ENCODE assay signal across 10 mouse cellular contexts in genomic region chr1:73954015-73954408, GRCm38 (mm10).
"Had no signal": no experiment of that assay in that cellular context is flagged by ENCODE, and none has a peak within 500 bp of the region (broad histone marks: within the 10 kb centered on the region; RNA-seq: fewer than 3 reads in every experiment).

No protein-coding gene starts in this region.

- DNase-seq: liver; liver, embryonic 13.5 days; liver, postnatal 0 days; right cerebral cortex, postnatal 14 days; thymus, postnatal 4 days had no signal

- H3K4me3 ChIP-seq: kidney, embryonic 15.5 days; liver, embryonic 13.5 days; lung, embryonic 15.5 days; midbrain, embryonic 15.5 days; neural tube, embryonic 13.5 days had no signal

- H3K9me3 ChIP-seq: kidney, embryonic 15.5 days; liver, embryonic 13.5 days; lung, embryonic 15.5 days; midbrain, embryonic 15.5 days; neural tube, embryonic 13.5 days had no signal

- H3K4me2 ChIP-seq: kidney, embryonic 15.5 days; liver, embryonic 13.5 days; lung, embryonic 15.5 days; midbrain, embryonic 15.5 days; neural tube, embryonic 13.5 days had no signal

- ATAC-seq: intestine, postnatal 0 days; midbrain, embryonic 15.5 days had no signal

- H3K9ac ChIP-seq: kidney, embryonic 15.5 days; liver, embryonic 13.5 days; liver, postnatal 0 days; lung, embryonic 15.5 days; midbrain, embryonic 15.5 days; neural tube, embryonic 13.5 days had no signal

- H3K27ac ChIP-seq: liver, embryonic 13.5 days; midbrain, embryonic 15.5 days had no signal

- H3K27me3 ChIP-seq: kidney, embryonic 15.5 days; liver, embryonic 13.5 days; lung, embryonic 15.5 days; midbrain, embryonic 15.5 days; neural tube, embryonic 13.5 days had no signal

- H3K36me3 ChIP-seq: midbrain, embryonic 15.5 days had no signal
